Mouse (Mus musculus) ovary, postnatal 10 days (tissue): Measurements from ENCODE around the gene Prkci.
A peak's percentile ranks its signal among the peaks of the same experiment; 100 is the strongest.

Source experiments
- DNase-seq: peaks from one replicate; pipeline ENCODE4 v3.0.0; 2022; ENCODE audit warnings: low spot score

The Prkci gene

DNA sequence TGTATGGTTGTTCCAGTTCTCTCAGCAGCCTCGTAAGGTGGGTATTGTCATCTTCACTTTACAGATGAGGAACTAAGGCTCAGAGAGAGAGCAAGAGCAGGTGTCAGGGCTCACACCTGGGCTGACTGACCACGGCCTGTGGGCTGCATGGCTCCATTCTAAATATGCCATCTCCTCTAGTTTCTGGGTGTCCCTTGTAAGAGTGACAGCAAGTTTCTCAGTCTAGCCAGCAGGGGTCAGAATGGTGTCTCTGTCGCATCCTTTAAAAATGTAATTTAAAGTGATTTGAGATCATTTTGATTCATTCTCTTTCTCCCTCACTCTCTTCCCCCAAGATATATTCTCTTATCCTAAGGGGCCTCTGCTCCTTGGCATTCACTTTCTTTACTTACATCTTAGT is 51.7 kb downstream of the Prkci start:
- DNase-seq: no peak

DNA sequence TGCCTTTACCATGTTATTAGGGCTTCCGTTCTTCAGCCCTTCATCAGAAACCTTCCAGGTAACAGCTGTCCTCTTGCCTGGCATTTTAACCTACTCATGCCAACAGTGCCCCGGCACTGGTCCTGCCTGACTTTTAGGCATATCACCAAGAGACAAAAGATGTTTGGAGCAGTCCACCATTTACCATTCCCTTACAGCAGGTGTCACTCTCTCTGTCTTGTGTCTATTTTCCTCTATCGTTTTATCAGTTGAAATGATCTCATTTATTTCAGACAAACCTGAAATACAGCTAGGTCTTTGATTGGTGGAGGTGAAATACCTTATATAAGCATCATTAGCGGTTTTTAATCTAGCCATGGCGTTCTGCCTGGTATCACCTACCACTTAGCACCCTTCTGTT is 53.5 kb downstream of the Prkci start:
- no peak for DNase-seq

GRCm38 (mm10) chr3:31050375-31050774 is 54.8 kb downstream of the Prkci start:
- DNase-seq: no peak

- DNase-seq: no peak
These were observed 56.2 kb downstream of the Prkci start for GRCm38 (mm10) chr3:31051730-31052129.

DNA sequence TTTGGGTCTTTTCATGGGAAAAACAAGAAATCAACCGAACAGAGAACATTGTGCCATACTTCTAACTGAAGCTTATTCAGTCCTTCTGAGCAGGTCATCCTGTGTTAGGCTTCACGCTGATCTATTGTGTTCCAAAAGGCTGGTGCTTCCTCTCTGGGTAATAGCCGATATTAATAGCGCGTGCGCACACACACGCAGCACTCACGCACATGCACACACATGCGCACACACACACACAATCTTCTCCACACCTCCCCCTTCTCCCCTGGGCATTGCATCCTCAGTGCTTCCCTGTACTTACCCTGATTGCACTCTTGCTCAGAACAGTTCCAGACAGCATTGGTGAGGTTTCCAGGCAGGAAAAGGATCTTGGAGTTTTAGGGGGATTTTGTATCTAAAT is 57.6 kb downstream of the Prkci start:
- no peak for DNase-seq

DNA sequence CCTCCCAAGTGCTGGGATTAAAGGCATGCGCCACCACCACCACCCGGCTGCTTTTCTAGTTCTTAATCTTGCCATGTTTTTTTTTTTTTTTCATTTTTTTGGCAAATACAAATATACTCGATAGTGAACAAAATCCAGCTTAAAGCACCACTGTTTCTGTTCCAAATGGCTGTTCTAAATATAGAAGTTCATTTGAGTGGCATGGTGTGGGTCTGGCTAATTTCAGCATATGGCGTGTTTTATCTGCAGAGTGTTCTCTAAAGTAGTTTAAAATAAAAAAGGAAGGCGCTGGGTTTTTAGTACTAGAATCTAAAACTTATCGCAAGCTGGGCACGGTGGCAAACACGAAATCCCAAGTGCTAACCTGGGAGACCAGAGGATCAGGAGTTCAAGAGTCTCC is 59.3 kb downstream of the Prkci start:
- no peak for DNase-seq

- DNase-seq: peak; percentile 13
These were observed 60.6 kb downstream of the Prkci start for GRCm38 (mm10) chr3:31056047-31056650.

GRCm38 (mm10) chr3:31056651-31057627 is 61.4 kb downstream of the Prkci start:
- DNase-seq: peak; percentile 47

DNA sequence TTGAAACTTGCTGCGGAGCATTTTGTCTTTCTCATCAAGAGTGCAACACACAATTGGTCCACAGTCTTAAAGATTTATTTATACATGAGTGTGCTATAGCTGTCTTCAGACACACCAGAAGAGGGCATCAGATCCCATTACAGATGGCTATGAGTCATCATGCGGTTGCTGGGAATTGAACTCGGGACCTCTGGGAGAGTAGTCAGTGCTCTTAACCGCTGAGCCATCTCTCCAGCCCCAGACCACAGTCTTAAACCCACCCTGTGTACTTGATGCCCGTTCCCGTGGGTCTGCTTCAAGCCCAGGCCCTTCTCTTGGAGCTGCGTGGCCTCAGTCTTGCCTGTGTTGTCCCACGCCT is 65.2 kb downstream of the Prkci start:
- no peak for DNase-seq

GRCm38 (mm10) chr3:31061103-31061785 is 65.7 kb downstream of the Prkci start:
- no peak for DNase-seq

DNA sequence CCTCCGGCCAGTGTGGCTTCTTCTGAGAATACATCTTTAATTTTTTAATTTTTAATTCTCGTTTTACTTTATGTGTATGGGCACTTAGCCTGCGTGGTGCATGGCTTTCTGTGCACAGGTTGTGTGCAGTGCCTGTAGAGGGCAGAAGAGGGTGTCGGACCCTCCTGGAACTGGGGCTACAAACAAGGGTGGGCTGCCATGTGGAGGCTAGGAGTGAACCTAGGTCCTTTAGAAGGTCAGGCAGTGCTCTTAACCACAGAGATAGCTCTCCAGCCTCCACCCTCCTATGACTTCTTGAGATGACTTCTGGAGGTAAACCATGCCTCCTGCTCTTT is 66.2 kb downstream of the Prkci start:
- no peak for DNase-seq

DNA sequence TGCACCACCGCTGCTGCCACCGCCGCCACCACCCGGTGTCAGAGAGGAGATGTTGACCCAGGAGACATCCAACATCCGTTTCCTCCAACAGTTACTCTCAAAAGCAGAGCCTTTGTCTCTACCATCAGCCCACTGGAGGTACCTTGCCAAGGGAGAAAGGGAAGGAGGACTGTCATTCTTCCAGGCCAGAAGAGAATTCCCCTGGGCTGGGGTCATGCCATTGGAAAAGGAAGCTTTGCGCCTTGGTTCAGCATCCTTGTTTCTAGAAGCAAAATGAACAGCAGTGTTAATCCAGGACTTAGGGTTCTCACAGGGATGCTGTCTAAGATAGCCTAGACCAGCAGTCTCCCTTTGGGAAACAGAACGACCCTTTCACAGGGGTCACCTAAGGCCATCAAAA is 66.8 kb downstream of the Prkci start:
- no peak for DNase-seq

GRCm38 (mm10) chr3:31068482-31068881 is 72.9 kb downstream of the Prkci start:
- DNase-seq: no peak

- DNase-seq: no peak
These were observed 76.3 kb downstream of the Prkci start for GRCm38 (mm10) chr3:31071804-31072203.

- no peak for DNase-seq
These were observed 80.3 kb downstream of the Prkci start for GRCm38 (mm10) chr3:31075808-31076207.

DNA sequence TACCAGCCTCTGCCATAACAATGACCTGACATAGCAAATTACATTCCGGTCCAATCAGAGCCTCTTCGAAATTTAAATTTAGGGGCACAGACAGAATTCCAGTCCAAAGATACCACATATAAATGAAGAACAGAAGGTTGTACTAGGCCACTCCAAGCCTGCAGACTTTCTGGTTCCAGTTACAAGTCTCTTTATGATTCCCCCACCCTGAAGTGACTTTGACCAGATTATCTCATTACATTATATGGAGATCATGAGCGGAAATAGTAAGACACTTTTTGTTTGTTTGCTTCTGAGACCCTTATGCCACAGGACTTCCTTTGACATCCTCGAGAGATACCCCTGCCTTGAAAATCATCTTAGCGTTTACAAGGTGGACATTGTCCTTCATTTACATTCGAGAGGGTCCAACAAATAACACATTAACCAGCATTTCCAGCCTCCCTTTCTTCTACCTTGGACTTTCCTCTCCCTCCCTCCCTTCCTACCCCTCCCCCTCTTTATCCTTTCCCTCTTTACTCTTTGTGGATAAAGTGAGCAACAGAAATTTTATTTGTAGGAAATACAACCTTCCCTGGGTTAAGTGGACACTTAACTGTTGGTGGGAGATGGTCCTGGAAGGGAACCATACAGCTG is 81.6 kb downstream of the Prkci start:
- no peak for DNase-seq

DNA sequence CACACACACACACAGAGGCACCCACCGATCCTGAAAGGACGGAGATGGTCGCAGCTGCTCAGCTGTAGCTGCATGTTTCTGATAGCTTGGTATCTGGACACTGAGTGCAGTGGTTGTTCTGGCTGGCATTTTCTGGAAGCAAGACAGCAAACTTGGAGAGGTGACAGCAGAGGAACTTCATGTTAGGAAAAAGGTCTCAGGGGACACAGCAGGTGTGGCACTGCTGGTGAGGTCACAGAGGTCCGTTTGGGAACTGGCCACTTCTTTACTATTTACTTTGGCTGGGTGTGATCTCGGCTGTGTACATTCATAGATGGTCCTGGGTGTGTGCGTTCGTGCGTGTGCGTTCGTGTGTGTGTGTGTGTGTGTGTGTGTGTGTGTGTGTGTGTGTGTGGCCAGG is 83.9 kb downstream of the Prkci start:
- DNase-seq: no peak

DNA sequence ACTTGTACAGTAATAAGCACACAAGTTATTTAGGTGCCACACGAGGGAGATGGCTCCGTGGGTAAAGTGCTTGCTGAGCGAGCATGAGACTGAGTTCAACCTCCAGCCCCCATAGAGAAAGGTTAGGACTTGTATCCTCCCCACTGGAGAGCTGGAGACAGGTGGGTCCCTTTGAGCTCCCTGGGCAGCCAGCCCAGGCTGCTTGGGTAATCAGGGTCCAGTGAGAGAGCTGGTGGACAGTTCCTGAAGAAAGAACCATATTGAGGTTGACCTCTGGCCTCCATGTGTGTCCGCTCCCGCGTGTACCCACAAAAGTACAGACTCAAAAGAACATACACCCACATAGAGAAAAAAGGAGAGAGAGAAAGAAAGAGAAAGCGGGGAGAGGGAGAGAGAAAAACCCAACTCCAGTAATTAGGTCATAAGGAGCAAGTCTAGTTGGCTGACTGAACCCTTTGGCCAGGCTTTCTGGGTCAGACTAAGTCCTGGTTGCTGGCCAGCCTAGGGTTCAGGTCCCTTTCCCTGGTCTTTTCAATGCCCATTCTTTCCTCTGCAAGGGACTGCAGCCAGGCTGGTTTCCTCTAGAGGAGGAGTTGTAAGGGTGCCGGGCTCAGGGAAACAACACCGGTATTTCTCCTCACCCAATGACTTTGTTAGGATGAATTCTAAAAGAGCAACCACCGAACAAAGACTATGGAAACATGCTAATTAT is 85.4 kb downstream of the Prkci start:
- DNase-seq: no peak

GRCm38 (mm10) chr3:31082838-31083506 is 87.4 kb downstream of the Prkci start:
- DNase-seq: no peak

DNA sequence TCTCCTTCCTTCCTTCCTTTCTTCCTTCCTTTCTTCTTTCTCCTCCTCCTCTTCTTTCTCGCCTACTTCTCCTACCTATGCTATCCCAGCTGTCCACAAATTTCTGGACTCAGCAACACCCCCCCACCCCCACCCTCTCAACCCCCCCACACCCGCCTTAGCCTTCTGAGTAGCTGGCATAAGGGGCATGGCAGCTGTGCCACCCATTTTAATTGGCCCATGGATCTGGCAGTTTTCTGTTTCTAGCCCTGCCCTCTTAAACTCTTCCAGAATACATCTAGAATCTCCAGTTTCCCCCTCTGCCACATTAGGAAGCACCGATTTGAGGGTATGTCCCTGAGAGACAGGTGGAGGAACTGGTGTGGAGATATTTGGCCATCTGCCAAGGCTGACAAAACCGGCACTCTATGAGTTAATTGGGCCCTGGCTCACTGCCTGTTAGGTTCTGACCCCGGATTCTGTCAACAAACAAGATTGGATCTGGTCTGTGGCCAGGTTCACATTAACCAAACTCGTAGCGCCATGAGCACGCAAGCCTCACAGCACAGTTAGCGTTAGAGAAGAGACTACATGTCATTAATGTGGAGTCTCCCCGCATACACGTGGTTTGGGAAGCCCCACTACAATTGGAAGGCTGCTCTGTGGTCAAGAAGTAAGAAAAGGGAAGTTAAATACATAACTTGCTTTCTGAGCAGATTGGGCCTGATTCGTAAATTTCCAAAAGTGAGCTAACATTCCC is 88.1 kb downstream of the Prkci start:
- no peak for DNase-seq

DNA sequence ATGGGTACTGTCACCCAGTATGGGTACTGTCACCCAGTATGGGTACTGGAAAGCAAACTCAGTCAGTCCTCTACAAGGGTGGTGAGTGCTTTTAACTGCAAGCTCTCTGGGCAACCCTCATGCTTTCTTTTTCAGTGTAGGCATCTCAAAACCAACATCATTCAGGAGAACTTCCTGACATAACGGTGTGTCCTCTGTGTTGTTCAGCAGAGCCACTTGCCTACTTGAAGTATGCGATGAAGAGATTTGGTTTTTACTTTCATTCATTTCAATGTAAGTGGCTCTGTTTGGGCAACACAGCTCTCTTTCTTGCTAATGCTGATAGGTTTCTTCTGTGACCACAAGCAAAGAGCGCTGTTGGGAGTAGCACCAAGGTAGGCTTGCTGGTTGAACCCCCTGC is 89.5 kb downstream of the Prkci start:
- no peak for DNase-seq
